Mouse (Mus musculus) kidney, adult 2 months (tissue): ENCODE data around the gene Lamtor1.

Experiments used
- CTCF ChIP-seq: fragments of 200-500 bp; conservative IDR thresholded peaks from 2 replicates; pipeline ENCODE4 v1.5.1; 2011; ENCODE audit warnings: low read depth, mild to moderate bottlenecking, control low read depth, low read length, moderate library complexity, mixed read lengths; ENCODE audit not compliant: insufficient read depth, insufficient read length
- POLR2A ChIP-seq: fragments of 200-500 bp; IDR thresholded peaks from one replicate; pipeline ENCODE4 v1.6.1; 2011; ENCODE audit warnings: low read depth, low read length, control low read depth

DNA sequence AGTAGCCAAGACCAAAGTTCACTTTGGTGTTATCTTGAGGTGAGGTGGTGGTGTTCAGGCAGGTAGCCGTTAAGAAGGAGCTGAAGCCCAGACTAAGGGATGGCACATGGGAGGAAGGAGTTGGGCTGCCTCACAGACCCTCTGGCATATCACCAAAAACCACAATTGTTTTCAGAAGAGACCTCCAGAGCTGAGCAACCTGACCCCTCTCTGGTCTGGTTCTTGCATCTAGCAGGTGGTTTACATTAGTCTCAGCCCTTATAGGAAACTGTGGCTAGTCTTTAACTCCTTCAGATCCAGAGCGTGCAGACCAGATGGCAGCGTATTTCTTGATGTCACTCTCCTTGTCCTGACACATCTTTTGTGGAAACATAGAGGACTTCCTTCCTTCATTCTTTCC, 68.0 kb downstream of the Lamtor1 start:
- no peak for TF ChIP-seq CTCF
- no peak for TF ChIP-seq POLR2A
